Mouse (Mus musculus) skeletal muscle tissue, postnatal 0 days (tissue): ENCODE data around the gene 2010003K11Rik. TPM values are rescaled to one million over a fixed set of nuclear protein-coding genes. Genes with fewer than 3 reads are reported as not detected.

Experiments used
- polyA plus RNA-seq: library from polyadenylated mRNA; unstranded; fragments of >200 nt; fragmentation: Nextera tagmentation; extraction: Ambion mirVana; gene quantifications from 2 replicates; pipeline ENCODE4 v1.2.1, GENCODE M21; 2015

2010003K11Rik gene
- 1.4 TPM in 1 of 2 replicates, not detected in the other for polyA plus RNA-seq

GRCm38 (mm10) chr19:4498062-4498933, at the start of gene 2010003K11Rik:
TSS of gene 2010003K11Rik (minus strand) at chr19:4498583.

DNA sequence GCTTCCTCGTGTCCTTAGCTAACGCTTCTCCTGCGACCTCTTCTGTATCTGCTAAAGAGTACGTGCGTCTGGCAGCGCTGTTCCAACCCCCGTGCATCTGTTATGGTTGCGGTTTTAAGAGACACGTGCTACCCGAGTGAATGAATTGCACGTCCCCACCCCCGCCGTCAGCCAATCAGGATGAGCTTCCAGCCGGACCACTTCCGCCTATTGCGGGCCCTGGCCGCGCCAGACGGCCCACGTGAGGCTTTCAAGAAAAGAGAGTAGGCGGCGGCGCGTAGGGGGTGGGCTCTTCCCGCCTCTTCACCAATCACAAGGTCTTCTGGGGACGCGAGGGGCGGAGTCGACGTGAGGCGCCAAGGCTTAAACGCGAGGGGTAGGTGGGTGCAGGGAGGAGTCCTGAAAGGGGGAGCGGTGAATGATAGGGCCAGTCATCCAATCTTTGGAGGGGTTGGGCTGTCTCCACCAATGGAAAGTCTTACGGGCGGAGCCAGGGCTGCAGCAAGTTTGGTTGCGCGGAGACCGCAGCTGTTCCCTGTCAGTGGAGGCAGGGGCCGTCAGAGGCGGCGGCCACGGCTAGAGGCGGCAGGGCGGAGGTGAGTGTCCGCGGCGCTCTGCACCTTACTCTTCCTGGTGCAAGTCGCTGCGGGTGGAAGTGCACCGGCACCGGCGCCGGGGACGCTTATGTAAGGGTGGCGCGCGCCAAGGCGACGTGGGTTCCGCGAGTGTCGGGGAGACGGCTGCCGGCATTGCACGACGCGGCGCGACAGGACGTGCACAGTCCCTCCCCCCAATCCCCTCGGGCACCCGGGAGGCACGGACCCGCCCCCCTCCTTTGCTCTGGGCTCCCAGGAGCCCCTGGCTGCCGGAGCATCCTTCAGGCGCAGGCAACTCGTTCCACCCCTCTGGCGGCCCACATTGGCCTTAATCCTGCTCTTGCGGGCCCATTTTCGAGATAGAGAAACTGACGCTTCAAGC, 11.9 kb upstream of the 2010003K11Rik start, which contains the start of gene Pcx:
Gene Pcx, plus strand, starts transcription at position 487 of the 978 bp plus-strand sequence.

DNA sequence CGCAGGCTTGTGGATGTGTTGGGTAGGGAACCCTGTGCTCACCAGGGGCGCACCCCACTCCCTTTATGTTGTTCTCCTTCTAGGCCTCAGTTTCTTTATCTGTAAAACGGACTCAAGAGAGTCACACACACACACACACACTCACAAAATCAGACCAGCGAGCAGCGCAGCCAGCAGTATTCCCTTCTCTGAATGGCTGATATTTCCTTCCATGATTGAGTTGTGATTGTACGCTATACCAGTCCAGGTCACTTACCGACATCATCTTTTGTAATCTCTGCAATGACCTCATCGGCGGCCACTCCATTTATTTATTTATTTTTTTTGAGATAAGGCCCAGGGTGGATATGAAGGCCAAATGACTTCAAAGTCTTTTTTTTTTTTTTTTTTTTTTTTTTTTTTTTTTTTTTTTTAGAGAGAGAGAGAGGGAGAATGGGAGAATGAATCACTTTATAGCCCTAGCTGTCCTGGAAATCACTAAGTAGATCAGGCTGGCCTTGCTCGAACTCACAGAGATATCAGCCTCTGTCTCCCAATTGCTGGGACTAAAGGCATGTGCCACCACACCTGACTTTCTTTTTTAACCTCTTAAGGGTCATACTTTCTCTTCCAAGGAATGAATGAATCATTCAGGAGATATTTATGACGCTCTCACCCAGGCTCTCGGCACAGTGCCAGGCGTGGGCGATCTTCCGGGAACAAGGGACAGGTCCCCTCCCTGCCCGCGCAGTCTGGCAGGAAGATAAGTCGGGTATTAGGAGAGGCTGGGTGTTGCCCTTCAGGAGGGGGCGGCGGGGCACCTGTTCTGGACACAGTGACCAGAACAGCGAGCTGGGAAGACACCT, 20.8 kb downstream of the 2010003K11Rik start, which contains the start of gene Syt12:
Gene Syt12, minus strand, starts transcription at position 103 of the 845 bp plus-strand sequence.

Other genes starting within 250 kb of the 2010003K11Rik start
- 1.6 and 3.1 TPM in 2 replicates for gene Ssh3, start 229.4 kb downstream of the 2010003K11Rik start, polyA plus RNA-seq
- gene Ankrd13d, start 215.4 kb downstream of the 2010003K11Rik start, polyA plus RNA-seq = 0.84 and 0.95 TPM in 2 replicates
- gene Grk2, start 192.4 kb downstream of the 2010003K11Rik start, polyA plus RNA-seq = 6.6 and 7.6 TPM in 2 replicates
- gene Kdm2a, start 100.3 kb downstream of the 2010003K11Rik start, polyA plus RNA-seq = 16.5 and 17.4 TPM in 2 replicates
- 7.7 and 8.7 TPM in 2 replicates for gene Rhod, start 59.2 kb downstream of the 2010003K11Rik start, polyA plus RNA-seq
- 0.50 and 1.0 TPM in 2 replicates for gene Syt12, start 21.1 kb downstream of the 2010003K11Rik start, polyA plus RNA-seq
- gene Pcx, start 11.9 kb upstream of the 2010003K11Rik start, polyA plus RNA-seq = 9.7 and 61.0 TPM in 2 replicates
- gene Lrfn4, start 117.1 kb upstream of the 2010003K11Rik start, polyA plus RNA-seq = 1.9 and 2.0 TPM in 2 replicates
- 24.3 and 24.4 TPM in 2 replicates for gene Rce1, start 127.1 kb upstream of the 2010003K11Rik start, polyA plus RNA-seq
- gene Gm960, start 200.1 kb upstream of the 2010003K11Rik start, polyA plus RNA-seq = 1.0 and 1.3 TPM in 2 replicates
- gene Sptbn2, start 212.6 kb upstream of the 2010003K11Rik start, polyA plus RNA-seq = 0.27 and 0.33 TPM in 2 replicates